Mouse (Mus musculus) cortical plate, adult 2 months (tissue): ENCODE data around the gene Pmm2.

Experiments
- CTCF ChIP-seq: fragments of 200-500 bp; IDR thresholded peaks from 2 replicates; pipeline ENCODE4 v1.5.1; 2011; ENCODE audit warnings: mild to moderate bottlenecking, control low read depth, low read length; ENCODE audit not compliant: insufficient read depth; ENCODE audit errors: extremely low read depth
- POLR2A ChIP-seq: fragments of 200-500 bp; IDR thresholded peaks from 2 replicates; pipeline ENCODE4 v1.6.1; 2011; ENCODE audit warnings: mild to moderate bottlenecking, low read length, control low read depth; ENCODE audit not compliant: insufficient read depth; ENCODE audit errors: extremely low read depth

- TF ChIP-seq CTCF (no peak), POLR2A (no peak)
These were observed 27.1 kb upstream of the Pmm2 start for GRCm38 (mm10) chr16:8610397-8610796.
